Mouse (Mus musculus): ENCODE measurements around the gene Mphosph9. TPM values are rescaled to one million over a fixed set of nuclear protein-coding genes. Genes with fewer than 3 reads are reported as not detected.

Gene Mphosph9
- total RNA-seq, 2 experiments from 2014 or later, result 20.9 to 23.1 TPM

DNA sequence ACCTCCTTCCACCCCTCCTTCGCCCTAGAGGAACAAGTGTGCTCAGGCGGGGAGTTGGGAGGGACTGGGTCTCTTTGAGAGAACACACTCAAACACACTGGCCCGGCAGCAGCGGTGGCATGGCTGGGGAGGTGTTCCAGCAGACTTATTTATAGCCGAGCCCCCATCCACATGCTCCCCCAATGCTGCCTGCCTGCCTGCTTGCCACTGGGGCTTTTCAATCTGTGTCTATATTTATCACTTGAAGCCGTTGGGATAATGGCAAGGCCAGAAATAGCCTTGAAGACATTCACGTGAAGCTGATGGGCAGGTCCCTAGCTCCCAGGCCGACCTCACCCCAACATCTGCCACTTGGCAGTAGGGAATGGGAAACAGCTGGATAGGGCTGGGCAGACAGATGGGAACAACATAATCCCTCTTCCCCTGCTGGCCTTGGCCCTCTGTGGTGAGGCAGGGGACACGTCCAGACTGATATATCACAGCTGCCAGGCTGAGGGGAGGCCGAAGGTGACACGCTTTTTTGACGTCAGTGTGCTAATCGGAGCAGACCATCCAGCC, 121.2 kb downstream of the Mphosph9 start:
- Histone ChIP-seq H3K4me3 (no peak overlapping the region), H3K27ac (peak overlapping the region; percentile 72)
- no peak for DNase-seq (ENCODE audit: extremely low spot score in 1 of 2, low spot score in 2 of 2)
- TF ChIP-seq CTCF (IDR thresholded peaks at IDR 0.05), result no peak
- intact Hi-C loops (cut with DNase I), result no loop called here

DNA sequence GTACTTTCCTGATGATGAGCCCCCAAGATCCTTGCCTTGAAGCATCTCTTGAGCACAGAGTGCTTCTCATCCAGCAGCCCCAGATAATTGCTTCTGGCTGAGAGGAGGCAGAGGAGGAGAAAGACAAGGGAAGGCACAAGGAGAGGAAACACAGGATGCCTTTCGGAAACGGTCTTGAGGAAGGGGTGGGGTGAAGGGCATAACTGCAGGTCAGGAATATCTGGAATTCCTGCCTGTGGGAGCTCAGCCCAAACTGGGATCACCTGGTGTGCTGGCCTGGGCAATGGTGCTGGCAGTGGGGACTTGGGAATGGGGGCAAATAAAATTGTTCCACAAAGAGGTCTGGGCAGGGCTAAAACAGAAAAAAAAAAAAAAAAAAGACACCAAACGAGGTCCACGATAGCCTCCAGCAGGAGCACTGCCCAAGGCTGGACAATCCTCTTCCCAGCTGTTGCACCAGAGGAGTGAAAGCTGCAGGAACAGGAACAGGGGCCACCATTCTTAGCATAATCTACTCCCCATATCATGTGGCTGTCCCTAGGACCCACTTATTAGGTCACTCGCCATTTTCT, 121.9 kb downstream of the Mphosph9 start:
- intact Hi-C loops (cut with DNase I), result no loop called here

DNA sequence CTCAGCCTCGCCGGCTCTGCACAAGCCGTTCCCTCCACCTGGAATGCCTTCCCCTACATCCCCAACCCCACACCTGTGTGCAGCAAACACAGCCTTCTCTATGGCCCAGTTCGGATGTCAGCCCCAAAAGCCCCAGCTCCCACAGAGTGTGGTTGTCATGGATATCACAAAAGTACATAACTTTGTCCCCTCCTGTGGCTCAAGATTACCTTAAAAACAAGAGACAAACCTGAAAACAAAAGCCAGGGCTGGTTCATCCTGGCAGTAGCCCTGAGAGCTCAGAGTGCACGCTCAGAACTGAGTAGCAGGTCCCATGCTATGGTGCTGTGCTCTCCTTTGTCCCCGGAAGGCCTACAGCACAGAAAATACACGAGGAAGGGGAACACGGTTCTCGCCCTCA, 122.6 kb downstream of the Mphosph9 start:
- TF ChIP-seq CTCF (IDR thresholded peaks at IDR 0.05), result no peak
- intact Hi-C loops (cut with DNase I), result no loop called here
- Histone ChIP-seq H3K4me3 (no peak overlapping the region), H3K27ac (no peak overlapping the region)
- no peak for DNase-seq (ENCODE audit: extremely low spot score in 1 of 2, low spot score in 2 of 2)

More for the DNA sequence above, 121.9 kb downstream of the Mphosph9 start:
- Histone ChIP-seq H3K4me3 (no peak overlapping the region), H3K27ac (peak overlapping the region; percentile 72; the same call in 1 of the 2 replicates)
- TF ChIP-seq CTCF (IDR thresholded peaks at IDR 0.05), result no peak
- DNase-seq (ENCODE audit: extremely low spot score in 1 of 2, low spot score in 2 of 2), result no peak

DNA sequence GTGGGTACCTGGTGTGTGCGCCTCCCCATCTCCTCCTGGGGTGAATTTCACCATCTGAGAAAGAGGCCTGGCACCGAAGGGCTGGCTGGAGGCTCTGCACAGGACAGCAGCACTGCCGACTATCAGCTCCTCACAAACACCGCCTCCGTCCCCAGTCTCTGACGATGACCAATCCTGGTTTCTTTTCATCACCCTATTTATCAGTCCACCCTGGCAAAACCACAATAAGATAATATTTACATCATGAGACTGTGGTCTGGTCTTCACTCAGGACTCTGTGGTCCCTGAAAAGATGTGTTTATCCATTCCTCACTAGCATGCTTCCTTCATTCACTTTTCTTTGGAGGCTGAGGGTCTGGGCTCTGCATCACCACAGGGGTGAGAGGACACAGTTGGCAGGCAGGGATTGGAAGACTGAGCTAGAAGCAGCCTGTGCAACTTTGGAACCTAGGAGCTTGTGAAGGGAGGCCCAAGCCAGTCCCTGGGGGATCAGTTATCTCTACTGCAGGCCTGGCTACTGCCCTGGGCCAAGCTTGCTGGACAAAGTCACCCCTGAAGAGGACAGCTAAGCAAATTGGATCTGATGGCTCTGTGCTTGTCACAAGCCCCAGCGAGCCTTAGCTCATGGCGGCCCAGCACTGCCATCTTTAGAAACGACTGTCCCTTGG, 123.5 kb downstream of the Mphosph9 start:
- no peak overlapping the region for H3K27ac ChIP-seq
- no peak for TF ChIP-seq CTCF (IDR thresholded peaks at IDR 0.05)
- intact Hi-C loops (cut with DNase I), result no loop called here
- no peak for DNase-seq (ENCODE audit: extremely low spot score in 1 of 2, low spot score in 2 of 2)
- H3K4me3 ChIP-seq, result no peak overlapping the region

DNA sequence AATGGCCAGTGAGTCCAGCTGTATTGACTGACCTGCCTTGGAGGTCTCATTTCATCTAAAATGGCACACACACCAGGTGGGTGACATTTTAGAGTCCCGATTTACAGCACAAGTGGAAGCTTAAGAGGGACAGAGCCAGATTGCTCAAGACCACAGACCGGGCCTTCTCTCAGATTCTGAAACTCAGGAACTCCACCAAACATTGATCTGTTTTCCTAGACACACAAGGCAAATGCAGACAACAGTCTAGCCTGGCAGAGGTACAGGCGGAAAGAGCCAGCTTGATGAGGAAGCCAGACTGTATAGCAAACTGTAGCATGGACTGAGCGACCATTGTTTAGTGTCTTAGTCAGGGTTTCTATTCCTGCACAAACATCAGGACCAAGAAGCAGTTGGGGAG, 124.5 kb downstream of the Mphosph9 start:
- no peak overlapping the region for H3K4me3 ChIP-seq
- H3K27ac ChIP-seq, result no peak overlapping the region
- no peak for DNase-seq (ENCODE audit: extremely low spot score in 1 of 2, low spot score in 2 of 2)
- intact Hi-C loops (cut with DNase I), result no loop called here
- no peak for TF ChIP-seq CTCF (IDR thresholded peaks at IDR 0.05)

DNA sequence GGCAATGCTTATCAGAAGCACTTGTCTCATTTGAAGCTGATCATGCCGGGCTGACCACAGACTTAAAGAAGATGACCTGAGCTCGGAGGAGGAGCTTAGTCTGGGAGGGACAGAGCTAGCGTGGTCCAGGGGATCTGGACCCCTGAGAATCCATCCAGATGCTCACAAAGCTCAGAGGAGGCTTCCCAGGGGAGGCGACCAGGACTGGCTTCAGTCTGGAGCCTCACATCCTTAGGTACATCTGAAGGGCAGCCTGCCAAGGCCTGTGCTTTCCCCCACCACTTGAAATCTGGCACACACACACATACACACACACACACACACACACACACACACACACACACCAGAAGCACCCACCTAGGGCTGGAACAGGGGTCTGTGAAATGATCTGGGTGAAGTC, 125.7 kb downstream of the Mphosph9 start:
- TF ChIP-seq CTCF (IDR thresholded peaks at IDR 0.05), result no peak
- no peak overlapping the region for H3K4me3 ChIP-seq
- no peak for DNase-seq (ENCODE audit: extremely low spot score in 1 of 2, low spot score in 2 of 2)
- intact Hi-C loops (cut with DNase I), result no loop called here
- H3K27ac ChIP-seq, result no peak overlapping the region

DNA sequence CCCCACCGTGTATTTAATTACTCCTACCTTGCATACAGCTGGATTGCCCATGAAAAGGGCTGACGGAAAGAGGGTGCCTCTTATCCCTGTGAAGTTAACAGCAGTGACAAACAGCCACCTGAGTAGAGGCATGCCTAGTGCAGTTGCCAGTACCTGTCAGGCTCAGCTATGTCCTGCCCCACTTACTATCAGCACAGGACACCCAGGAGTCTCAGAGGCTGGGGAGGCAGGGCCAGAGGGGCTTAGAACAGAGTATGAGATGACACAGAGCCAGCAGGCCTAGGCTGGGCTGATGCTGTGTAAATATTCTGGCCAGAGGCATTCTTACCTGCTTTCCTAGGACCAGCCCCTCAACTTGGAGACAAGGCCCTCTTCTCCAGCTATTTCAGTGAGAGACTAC, 126.2 kb downstream of the Mphosph9 start:
- no peak overlapping the region for H3K4me3 ChIP-seq
- no peak overlapping the region for H3K27ac ChIP-seq
- intact Hi-C loops (cut with DNase I), result no loop called here
- no peak for TF ChIP-seq CTCF (IDR thresholded peaks at IDR 0.05)
- no peak for DNase-seq (ENCODE audit: extremely low spot score in 1 of 2, low spot score in 2 of 2)

Other genes with a start within 250 kb of the Mphosph9 start
- gene Abcb9, start 232.2 kb downstream of the Mphosph9 start, total RNA-seq (2021), result 10 to 100 TPM; 55.0 to 57.3 TPM
- gene Ogfod2, start 215.7 kb downstream of the Mphosph9 start, total RNA-seq (2021), result 10 to 100 TPM; 35.4 to 39.1 TPM
- 10 to 100 TPM; 46.7 to 52.1 TPM for gene Arl6ip4, start 211.9 kb downstream of the Mphosph9 start, total RNA-seq (2021)
- 100 to 1,000 TPM; 317 to 336 TPM for gene Pitpnm2, start 78.2 kb downstream of the Mphosph9 start, total RNA-seq (2021)
- gene 2810006K23Rik, start 117 bp upstream of the Mphosph9 start, total RNA-seq (2021), result 10 to 100 TPM; 13.2 to 13.6 TPM
- gene Cdk2ap1, start 35.1 kb upstream of the Mphosph9 start, total RNA-seq (2021), result 100 to 1,000 TPM; 163 to 170 TPM
- 100 to 1,000 TPM; 180 to 185 TPM for gene Sbno1, start 98.0 kb upstream of the Mphosph9 start, total RNA-seq (2021)
- 10 to 100 TPM; 60.9 to 74.6 TPM for gene Kmt5a, start 112.0 kb upstream of the Mphosph9 start, total RNA-seq (2021)
- 10 to 100 TPM; 17.9 to 21.0 TPM for gene Rilpl2, start 150.4 kb upstream of the Mphosph9 start, total RNA-seq (2021)
- gene Snrnp35, start 155.2 kb upstream of the Mphosph9 start, total RNA-seq (2021), result 10 to 100 TPM; 19.9 to 20.8 TPM
- gene Rilpl1, start 203.4 kb upstream of the Mphosph9 start, total RNA-seq (2021), result 10 to 100 TPM; 84.6 to 84.8 TPM
- 10 to 100 TPM; 95.4 to 98.9 TPM for gene Tmed2, start 212.7 kb upstream of the Mphosph9 start, total RNA-seq (2021)
- 10 to 100 TPM; 25.8 to 28.3 TPM for gene Ddx55, start 224.9 kb upstream of the Mphosph9 start, total RNA-seq (2021)

Data from left cerebral cortex, adult 2 months (tissue).